Mouse (Mus musculus) granulocyte monocyte progenitor cell, adult 5-6 weeks (primary cell): Measurements from ENCODE around the gene Sh3tc1. TPM values are rescaled to one million over a fixed set of nuclear protein-coding genes. Genes with fewer than 3 reads are reported as not detected.
A peak's percentile ranks its signal among the peaks of the same experiment; 100 is the strongest.

Experiments used
- ATAC-seq: replicated peaks from 2 replicates; pipeline ENCODE4 v1.8.0; 2016; ENCODE audit warnings: mild to moderate bottlenecking, moderate TSS enrichment, inconsistent platforms; ENCODE audit not compliant: poor library complexity, severe bottlenecking
- total RNA-seq, 2 experiments: library from RNA; stranded (forward) in 1 of 2; stranded (reverse) in 1 of 2; fragments of 200-712, 200-1000 nt in 1 of 2; fragments of >200 nt in 1 of 2; fragmentation: Nextera tagmentation in 1 of 2; gene quantifications; 2 replicates each; pipeline ENCODE4 v1.2.3; 2014 to 2017

Sh3tc1 gene
- total RNA-seq, 2 experiments from 2014 or later, result 5.1 to 26.5 TPM

GRCm38 (mm10) chr5:35756020-35756419 is 16.2 kb upstream of the Sh3tc1 start:
- no peak for ATAC-seq

- peak; percentile 60 for ATAC-seq
Measured at GRCm38 (mm10) chr5:35755131-35755733, 15.4 kb upstream of the Sh3tc1 start.

GRCm38 (mm10) chr5:35751016-35751415 is 11.2 kb upstream of the Sh3tc1 start:
- ATAC-seq, result no peak

GRCm38 (mm10) chr5:35750026-35750425 is 10.2 kb upstream of the Sh3tc1 start:
- ATAC-seq, result no peak

- ATAC-seq, result no peak
Measured at GRCm38 (mm10) chr5:35749416-35749815, 9.6 kb upstream of the Sh3tc1 start.

GRCm38 (mm10) chr5:35746910-35747309 is 7.1 kb upstream of the Sh3tc1 start:
- peak; percentile 86 for ATAC-seq

- no peak for ATAC-seq
Measured at GRCm38 (mm10) chr5:35745406-35745805, 5.6 kb upstream of the Sh3tc1 start.

GRCm38 (mm10) chr5:35743990-35744722 is 4.4 kb upstream of the Sh3tc1 start:
- ATAC-seq, result no peak

- peak; percentile 13; the same call in 1 of the 2 replicates for ATAC-seq
Measured at GRCm38 (mm10) chr5:35743238-35743951, 3.6 kb upstream of the Sh3tc1 start.

- no peak for ATAC-seq
Measured at GRCm38 (mm10) chr5:35741225-35741820, 1.5 kb upstream of the Sh3tc1 start.

- no peak for ATAC-seq
Measured at GRCm38 (mm10) chr5:35740716-35741115, 929 bp upstream of the Sh3tc1 start.

- ATAC-seq, result no peak
Measured at GRCm38 (mm10) chr5:35739005-35739404, 782 bp downstream of the Sh3tc1 start.

- no peak for ATAC-seq
Measured at GRCm38 (mm10) chr5:35737231-35737901, 2.4 kb downstream of the Sh3tc1 start.

GRCm38 (mm10) chr5:35733523-35733922 is 6.3 kb downstream of the Sh3tc1 start:
- ATAC-seq, result no peak

- ATAC-seq, result no peak
Measured at GRCm38 (mm10) chr5:35731006-35731405, 8.8 kb downstream of the Sh3tc1 start.

GRCm38 (mm10) chr5:35730552-35730951 is 9.2 kb downstream of the Sh3tc1 start:
- ATAC-seq, result no peak

GRCm38 (mm10) chr5:35729844-35730243 is 9.9 kb downstream of the Sh3tc1 start:
- no peak for ATAC-seq

GRCm38 (mm10) chr5:35728957-35729460 is 10.8 kb downstream of the Sh3tc1 start:
- ATAC-seq, result peak; percentile 82

- ATAC-seq, result peak; percentile 52
Measured at GRCm38 (mm10) chr5:35728344-35728956, 11.3 kb downstream of the Sh3tc1 start.

GRCm38 (mm10) chr5:35727447-35727846 is 12.3 kb downstream of the Sh3tc1 start:
- ATAC-seq, result no peak
